Mouse (Mus musculus) adrenal gland, postnatal 36 days (tissue): ENCODE results near the gene Cdk5rap3. TPM values are rescaled to one million over a fixed set of nuclear protein-coding genes. Genes with fewer than 3 reads are reported as not detected.

Experiments
- DNase-seq, 2 experiments: peaks; one replicate each; pipeline ENCODE4 v3.0.0; 2021; ENCODE audit warnings: mixed read lengths in 1 of 2
- total RNA-seq, 2 experiments: library from RNA; stranded (reverse); gene quantifications; 2 replicates each; pipeline ENCODE4 v1.2.3; 2021

The Cdk5rap3 gene
- total RNA-seq, 2 experiments from 2014 or later, result 44.1 to 58.8 TPM

GRCm38 (mm10) chr11:96934921-96935356 lies 18.6 kb upstream of the Cdk5rap3 start:
- DNase-seq, result peak; percentile 87 to 89

DNA sequence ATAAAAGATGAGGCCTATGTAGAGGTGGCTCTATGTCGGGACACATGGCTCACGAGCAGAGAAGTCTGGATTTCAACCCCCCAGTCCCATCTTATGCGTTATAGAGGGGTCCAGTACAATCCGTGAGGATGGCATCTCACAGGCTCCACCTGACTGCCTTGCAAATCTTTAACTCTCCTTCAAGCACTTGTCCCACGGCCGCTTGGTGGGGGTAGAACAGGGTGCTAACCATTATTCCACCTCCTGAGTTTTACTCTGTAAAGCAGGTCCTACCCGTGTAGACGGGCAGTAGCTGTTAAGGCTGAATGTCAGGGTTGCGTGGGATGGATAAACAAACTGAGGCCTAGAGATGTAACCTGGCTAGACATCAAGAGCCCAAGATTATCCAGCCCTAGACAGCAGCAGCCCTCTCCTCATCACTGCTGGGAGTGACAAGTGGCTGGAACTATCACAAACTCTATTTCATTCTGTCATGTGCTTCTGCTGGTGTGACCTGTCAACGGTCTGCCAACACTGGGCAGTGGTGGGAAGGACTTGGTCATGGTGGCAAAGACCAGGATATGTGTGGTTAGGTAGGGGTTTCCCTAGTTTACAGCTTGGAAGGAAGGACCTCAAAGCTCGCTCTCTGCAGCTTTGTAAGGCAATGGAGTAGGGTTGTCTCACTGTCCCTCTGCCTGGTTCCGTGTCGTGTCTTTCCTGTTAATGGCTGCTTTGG lies 17.4 kb upstream of the Cdk5rap3 start:
- DNase-seq, result no peak

DNA sequence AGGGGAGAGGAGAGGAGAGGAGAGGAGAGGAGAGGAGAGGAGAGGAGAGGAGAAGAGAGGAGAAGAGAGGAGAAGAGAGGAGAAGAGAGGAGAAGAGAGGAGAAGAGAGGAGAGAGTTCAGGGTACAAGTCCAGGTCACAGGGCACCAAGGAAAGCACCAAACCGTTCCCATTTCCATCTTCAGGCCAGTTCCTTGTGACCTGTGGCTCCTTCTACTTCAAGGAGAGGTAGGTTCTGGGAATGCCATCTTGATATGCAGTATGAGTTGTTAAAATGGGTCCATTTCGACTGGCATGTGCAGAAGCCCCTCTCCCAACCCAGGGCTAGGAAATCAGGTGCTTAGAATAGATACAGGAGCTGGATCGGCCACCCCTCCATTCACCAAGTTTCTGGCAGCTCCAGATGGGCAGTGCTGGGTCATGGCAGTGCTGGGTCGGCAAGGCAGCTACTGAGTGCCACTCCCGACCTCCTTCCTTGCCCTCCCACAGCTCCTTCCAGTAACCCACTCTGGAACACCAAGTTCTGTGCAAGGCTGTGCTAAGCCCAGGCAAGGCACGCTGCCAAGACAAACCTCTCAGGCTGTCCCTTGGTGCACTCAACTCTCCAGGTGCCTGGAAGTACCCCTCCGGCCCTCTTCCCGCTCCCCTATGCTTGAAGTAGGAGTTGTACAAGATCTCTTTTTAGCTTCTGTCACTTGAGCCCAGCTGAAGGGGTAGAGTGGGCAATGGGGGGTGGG lies 15.2 kb upstream of the Cdk5rap3 start:
- DNase-seq, result peak in 1 of 2 experiments; percentile 66

- no peak for DNase-seq
These were observed 13.6 kb upstream of the Cdk5rap3 start for GRCm38 (mm10) chr11:96929766-96930331.

DNA sequence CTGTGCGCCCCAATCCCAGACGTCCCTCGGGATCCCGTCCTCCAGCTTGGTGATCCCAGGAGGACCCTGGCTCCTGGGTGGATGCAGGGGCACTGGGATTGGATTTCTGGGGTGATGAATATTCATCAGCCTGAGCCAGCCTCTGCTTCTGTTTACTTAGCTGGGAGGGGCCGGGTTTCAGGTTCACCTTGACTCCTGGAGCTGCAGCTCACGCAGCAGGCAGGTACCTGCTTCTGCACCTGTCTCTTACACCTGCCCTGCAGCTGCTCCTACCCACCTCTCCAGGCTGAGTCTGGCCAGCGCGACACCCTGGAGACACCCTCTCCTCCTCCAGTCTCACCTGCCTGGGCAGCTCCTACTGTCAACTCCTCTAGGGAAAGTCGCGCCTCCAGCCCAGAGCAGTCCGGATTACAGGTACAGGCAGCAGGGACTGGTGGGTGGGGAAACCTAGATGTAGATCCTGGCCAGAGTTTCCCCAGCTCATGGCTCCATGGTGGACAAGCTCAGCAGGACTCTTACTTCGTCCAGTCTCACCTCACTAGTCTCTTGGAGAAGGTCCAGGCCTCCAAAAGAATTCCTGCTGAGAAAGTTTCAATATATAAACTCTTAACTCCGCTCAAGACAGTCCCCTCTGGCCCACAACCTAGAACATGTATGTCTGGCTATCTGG lies 12.9 kb upstream of the Cdk5rap3 start:
- DNase-seq, result no peak

DNA sequence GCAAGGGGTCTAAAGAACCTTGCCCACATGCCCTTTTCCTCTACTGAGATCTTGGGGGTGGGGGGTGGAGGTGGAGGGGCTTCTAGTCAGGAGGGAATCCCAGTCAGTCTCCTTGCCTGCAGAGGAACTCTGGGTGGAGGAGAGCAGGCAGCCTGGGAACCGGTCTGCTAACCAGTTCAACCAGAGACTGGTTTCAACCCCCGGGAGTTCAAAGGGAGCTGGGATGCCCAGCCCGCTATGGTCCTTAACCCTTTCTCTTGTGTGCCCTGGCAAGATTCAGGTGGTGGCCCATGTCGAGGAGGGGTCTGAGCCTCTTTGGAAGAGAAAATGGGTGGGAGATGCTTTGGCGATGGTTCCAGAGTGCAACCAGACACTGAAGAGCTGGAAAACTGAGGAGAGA lies 12.4 kb upstream of the Cdk5rap3 start:
- no peak for DNase-seq

- DNase-seq, result no peak
These were observed 11.8 kb upstream of the Cdk5rap3 start, which contains the start of gene Prr15l for GRCm38 (mm10) chr11:96928088-96928487. TSS of gene Prr15l (plus strand) at chr11:96928104.

DNA sequence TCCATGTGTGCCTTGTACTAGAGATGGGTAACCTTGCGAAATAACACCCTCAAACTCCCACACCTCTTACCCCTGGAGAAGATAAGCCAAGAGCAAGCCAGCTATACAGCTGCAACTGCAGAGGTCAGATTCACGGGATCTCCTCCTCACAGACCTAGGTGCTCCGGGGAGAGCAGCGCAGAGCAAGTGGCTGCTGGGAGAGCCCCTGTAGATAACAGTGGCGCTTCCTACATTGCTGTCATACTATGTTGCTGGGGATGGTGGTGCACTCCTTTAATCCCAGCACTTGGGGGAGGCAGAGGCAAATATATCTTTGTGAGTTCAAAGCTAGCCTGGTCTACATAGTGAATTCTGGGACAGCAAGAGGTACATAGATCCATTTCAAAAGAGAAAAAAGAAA lies 10.3 kb upstream of the Cdk5rap3 start:
- no peak for DNase-seq

GRCm38 (mm10) chr11:96925469-96926148 lies 9.3 kb upstream of the Cdk5rap3 start:
- DNase-seq, result no peak

DNA sequence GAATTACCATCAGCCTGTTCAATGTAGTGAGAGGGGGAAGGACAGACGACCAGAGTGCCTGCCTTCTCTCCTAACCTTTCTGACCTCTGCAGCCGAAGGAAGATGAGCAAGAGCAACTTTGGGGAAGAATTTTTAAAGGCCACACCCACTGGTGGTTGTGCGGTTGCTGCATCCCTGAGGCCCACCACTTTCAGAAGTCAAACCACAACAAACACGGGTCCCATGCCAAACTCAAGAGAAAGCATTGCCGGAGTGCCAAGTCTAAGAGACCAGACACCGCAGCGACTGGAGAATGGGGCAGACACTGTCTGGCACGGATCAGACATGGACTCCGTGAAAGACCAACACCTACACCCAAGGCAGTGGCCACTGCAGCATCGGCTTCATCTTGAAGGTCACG lies 8.6 kb upstream of the Cdk5rap3 start:
- no peak for DNase-seq

DNA sequence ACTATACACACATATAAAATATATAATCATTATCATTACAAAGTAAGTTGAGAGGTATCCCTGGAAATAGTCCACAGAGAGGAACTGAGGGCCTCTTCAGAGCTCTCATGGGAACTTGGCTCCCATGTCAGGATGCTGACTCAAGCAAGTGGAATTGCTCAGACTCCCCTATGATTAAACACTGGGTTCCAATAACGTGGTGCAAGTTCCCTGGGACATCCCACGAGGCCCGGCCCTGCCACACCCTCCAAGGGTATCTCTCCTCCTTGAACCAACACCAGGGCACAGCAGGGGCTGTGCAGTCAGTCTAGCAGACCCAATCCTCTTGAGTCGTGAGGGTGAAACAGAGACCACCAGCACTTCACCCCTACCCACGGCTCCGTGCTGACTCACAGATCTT lies 2.7 kb upstream of the Cdk5rap3 start:
- no peak for DNase-seq

DNA sequence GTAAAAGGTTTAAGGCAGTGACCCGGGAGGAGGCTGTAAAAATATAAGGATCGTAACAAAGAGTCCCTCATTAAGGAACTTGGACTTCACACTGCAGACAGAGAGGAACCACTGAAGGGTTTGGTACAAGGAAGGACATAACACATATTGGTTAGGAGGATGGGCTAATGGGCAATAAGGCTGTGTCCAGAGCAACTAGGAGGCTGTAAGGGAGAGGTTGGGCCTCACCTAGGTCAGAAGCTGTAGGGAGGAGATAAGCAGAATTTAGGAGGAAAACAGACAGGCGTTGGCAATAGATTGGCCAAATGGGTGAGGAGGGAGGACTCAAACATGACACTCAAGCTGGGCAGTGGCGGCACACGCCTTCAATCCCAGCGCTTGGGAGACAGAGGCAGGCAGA lies 1.1 kb upstream of the Cdk5rap3 start:
- DNase-seq, result no peak

- no peak for DNase-seq
These were observed 645 bp upstream of the Cdk5rap3 start for GRCm38 (mm10) chr11:96916885-96917396.

DNA sequence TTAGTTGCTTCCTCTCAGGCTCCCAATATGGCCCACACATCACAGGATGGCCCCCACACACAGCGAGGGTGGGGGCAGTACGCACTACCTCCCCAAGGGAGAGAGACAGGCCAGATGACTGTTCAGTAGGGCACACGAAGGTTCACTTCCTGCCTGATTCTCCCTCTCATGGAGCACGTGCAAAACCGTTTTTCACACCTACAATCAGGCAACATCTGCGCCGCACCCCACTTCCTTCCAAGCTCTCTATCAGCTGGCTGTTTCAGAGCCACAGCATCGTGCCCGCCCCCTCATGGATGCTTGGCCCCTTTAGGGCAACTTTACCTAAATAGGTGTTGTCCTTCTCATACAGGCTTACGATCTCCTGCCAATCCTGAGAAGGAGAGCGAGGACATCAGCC lies 3.6 kb downstream of the Cdk5rap3 start:
- no peak for DNase-seq

- DNase-seq, result peak; percentile 79 to 80
These were observed 6.3 kb downstream of the Cdk5rap3 start for GRCm38 (mm10) chr11:96910003-96910402.

GRCm38 (mm10) chr11:96908594-96908993 lies 7.7 kb downstream of the Cdk5rap3 start:
- DNase-seq, result no peak

- no peak for DNase-seq
These were observed 9.7 kb downstream of the Cdk5rap3 start for GRCm38 (mm10) chr11:96906431-96907161.

- peak; percentile 30 to 55 for DNase-seq
These were observed 13.4 kb downstream of the Cdk5rap3 start for GRCm38 (mm10) chr11:96902639-96903635.

GRCm38 (mm10) chr11:96901332-96901731 lies 15.0 kb downstream of the Cdk5rap3 start:
- no peak for DNase-seq
